Mouse (Mus musculus) neural tube, embryonic 13.5 days (tissue): ENCODE measurements at regions not wholly inside any gene's neighbourhood (a gene's known extent, or its start where the extent isn't known, plus 50 kb on each side); places are given as distances from the start of the nearest gene placed in this dataset.

Experiments used
- ATAC-seq: fragments of 200-750 bp; cut with Nextera tagmentation; 2 replicates; pipeline ENCODE4 v1.8.0; 2017; ENCODE audit warnings: low read depth, mild to moderate bottlenecking, moderate TSS enrichment, moderate library complexity
- H3K27ac ChIP-seq: fragments of 300-500 bp; sonication (generic); replicated peaks from 2 replicates; pipeline ENCODE4 v1.5.1; 2015; ENCODE audit warnings: moderate library complexity, mild to moderate bottlenecking, inconsistent platforms
- H3K27me3 ChIP-seq: fragments of 300-500 bp; sonication (generic); 2 replicates; pipeline ENCODE4 v1.6.1; 2015; ENCODE audit warnings: mild to moderate bottlenecking, inconsistent platforms
- H3K36me3 ChIP-seq: fragments of 300-500 bp; sonication (generic); 2 replicates; pipeline ENCODE4 v1.6.1; 2015; ENCODE audit warnings: mild to moderate bottlenecking, inconsistent platforms
- H3K4me1 ChIP-seq: fragments of 300-500 bp; sonication (generic); replicated peaks from 2 replicates; pipeline ENCODE4 v1.6.1; 2015; ENCODE audit warnings: inconsistent platforms
- H3K4me2 ChIP-seq: fragments of 300-500 bp; sonication (generic); 2 replicates; pipeline ENCODE4 v1.6.1; 2015; ENCODE audit warnings: inconsistent platforms, mild to moderate bottlenecking, moderate library complexity
- H3K4me3 ChIP-seq: fragments of 300-500 bp; sonication (generic); 2 replicates; pipeline ENCODE4 v1.5.1; 2015; ENCODE audit warnings: mild to moderate bottlenecking, inconsistent platforms
- H3K9ac ChIP-seq: fragments of 300-500 bp; sonication (generic); 2 replicates; pipeline ENCODE4 v1.6.1; 2015; ENCODE audit warnings: moderate library complexity, mild to moderate bottlenecking, inconsistent platforms
- H3K9me3 ChIP-seq: fragments of 300-500 bp; sonication (generic); 2 replicates; pipeline ENCODE4 v1.6.1; 2016; ENCODE audit warnings: inconsistent platforms
- WGBS: fragments of 180-500 bp; shearing (Covaris S2); methylation state at CpG from one replicate; pipeline ENCODE4 v1.1.7; 2015; 5-methylcytosine and 5-hydroxymethylcytosine counted together

GRCm38 (mm10) chr14:83143488-83143887, 1299.9 kb upstream of the Pcdh17 start:
- Histone ChIP-seq H3K4me1 (no peaks in the 10 kb centered on the region), H3K9ac (no peak overlapping the region), H3K9me3 (no peaks in the 10 kb centered on the region), H3K36me3 (no peaks in the 10 kb centered on the region), H3K4me3 (no peak overlapping the region), H3K27ac (no peak overlapping the region), H3K27me3 (no peaks in the 10 kb centered on the region), H3K4me2 (no peak overlapping the region)
- 24% methylated on average over 1 of the region's 1 CpGs for WGBS
- no peak for ATAC-seq

- no peak overlapping the region for H3K4me2 ChIP-seq
- no peak overlapping the region for H3K27ac ChIP-seq
- peak; percentile 88 for ATAC-seq
- no peaks in the 10 kb centered on the region for H3K27me3 ChIP-seq
- H3K36me3 ChIP-seq, result no peaks in the 10 kb centered on the region
- H3K9ac ChIP-seq, result no peak overlapping the region
- no peaks in the 10 kb centered on the region for H3K4me1 ChIP-seq
- no peak overlapping the region for H3K4me3 ChIP-seq
- H3K9me3 ChIP-seq, result no peaks in the 10 kb centered on the region
Measured at GRCm38 (mm10) chr14:83154816-83155215, 1288.5 kb upstream of the Pcdh17 start.
